Mouse (Mus musculus): ENCODE results near the gene Slc35f5.
"Not testable (repeated sequence)": the region's sequence is repeated elsewhere in the genome, so short reads cannot be mapped to it uniquely, and the experiment has no call there.

DNA sequence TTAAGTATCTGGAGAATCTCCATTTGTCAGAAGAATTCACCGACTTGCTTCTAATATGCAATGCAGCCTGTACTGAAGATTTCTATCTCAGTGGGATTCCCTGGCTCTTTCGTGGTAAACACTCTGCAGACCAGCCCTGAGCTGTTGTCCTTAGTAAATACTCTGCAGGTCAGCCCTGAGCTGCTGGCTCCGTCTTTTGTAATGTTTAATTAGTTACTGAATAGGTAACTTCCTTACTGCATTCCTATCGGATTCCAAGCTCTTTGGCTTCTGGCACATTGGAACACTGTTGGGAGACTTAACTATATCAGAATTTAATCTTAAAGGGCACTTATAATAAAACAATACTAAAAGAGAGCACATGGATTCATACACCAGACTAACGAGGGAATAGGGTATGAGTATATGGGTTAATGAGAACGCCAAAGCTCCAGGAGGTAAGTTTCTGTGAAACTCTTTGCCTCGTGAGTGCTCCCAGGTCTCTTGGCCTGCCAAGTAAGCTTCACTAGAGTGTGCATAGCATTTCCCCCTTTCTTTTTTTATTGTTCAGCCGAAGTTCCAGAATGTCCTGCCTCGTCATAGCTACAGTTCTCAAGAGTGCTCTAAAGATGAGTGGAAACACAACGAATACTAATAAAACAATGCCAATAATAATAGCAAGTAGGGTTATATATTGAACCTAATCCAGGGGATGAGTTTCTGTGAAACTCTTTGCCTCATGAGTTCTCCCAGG is 27.0 kb upstream of the Slc35f5 start:
- not testable (repeated sequence) for TF ChIP-seq GABPA (IDR thresholded peaks at IDR 0.05; ENCODE audit: insufficient replicate concordance, low read depth, low read length); MAX (IDR thresholded peaks at IDR 0.05; ENCODE audit: low read length); ZNF384 (IDR thresholded peaks at IDR 0.05; ENCODE audit: low read depth, low read length); POLR2A (IDR thresholded peaks at IDR 0.05; ENCODE audit: low read depth, low read length)
